In genomic region chr11:50738436-50738835, GRCm38 (mm10) we compare ENCODE assay signal across 12 mouse cellular contexts.
"Had no signal": no experiment of that assay in that cellular context is flagged by ENCODE, and none has a peak within 500 bp of the region (broad histone marks: within the 10 kb centered on the region; RNA-seq: fewer than 3 reads in every experiment).

No protein-coding gene starts in this region.

- DNase-seq: gastrocnemius, adult 2 months; gastrocnemius, postnatal 10 days; gastrocnemius, postnatal 25 days; heart, adult 18-20 months; heart, postnatal 14 days; heart, postnatal 36 days; kidney, adult 11 months; kidney, adult 2 months; kidney, adult 9 months; kidney, postnatal 14 days; kidney, postnatal 36 days; left cerebral cortex, postnatal 4 days had no signal
